Mouse (Mus musculus): Measurements from ENCODE around the gene Tanc1.

GRCm38 (mm10) chr2:59762277-59762676 lies 150.4 kb downstream of the Tanc1 start:
- TF ChIP-seq CTCF (IDR thresholded peaks at IDR 0.05) (no peak), POLR2A (IDR thresholded peaks at IDR 0.05; ENCODE audit: insufficient read depth, low read depth, low read length) (no peak)
